Mouse (Mus musculus): ENCODE data around the gene Dync2h1.
A peak's percentile ranks its signal among the peaks of the same experiment; 100 is the strongest.
"Not testable (repeated sequence)": the region's sequence is repeated elsewhere in the genome, so short reads cannot be mapped to it uniquely, and the experiment has no call there.

The Dync2h1 gene

DNA sequence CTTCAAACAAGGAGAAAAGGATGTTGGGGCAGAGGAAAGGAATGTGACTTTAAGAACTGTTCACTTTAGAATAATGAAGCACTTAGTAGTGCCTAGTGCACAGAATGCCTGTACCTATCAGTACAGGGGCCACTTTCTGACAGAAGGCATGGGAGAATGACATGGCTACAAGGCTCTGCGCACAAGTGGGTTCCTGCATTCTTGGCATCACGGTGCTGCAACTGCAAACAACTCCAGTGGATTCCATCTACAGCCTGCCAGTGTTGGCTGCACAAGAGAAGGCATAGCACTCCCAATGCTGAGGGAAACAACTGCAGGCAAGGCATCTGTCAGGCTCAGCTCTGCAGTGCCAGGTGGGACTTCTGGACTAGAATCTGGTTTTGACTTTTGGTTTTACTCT lies 151.7 kb downstream of the Dync2h1 start:
- DNase-seq (ENCODE audit: low spot score in 2 of 2) = no peak

DNA sequence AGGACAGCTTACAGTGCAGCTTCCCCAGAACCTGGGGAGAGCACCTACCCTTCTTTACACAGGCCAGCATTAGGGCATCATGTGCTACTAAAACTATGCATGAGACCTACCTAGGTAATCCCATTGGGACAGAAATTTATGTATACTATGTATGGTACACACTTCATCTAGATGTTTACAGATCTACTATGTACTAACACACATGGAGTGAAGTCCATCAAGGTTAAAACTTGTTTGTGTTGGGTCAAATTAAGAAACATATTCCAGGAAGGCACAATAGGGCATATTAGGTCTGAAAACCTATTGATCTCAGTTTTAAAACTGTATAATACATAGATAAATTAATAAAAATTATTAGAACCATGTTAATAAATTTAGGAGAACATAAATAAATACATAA lies 168.6 kb downstream of the Dync2h1 start:
- DNase-seq (ENCODE audit: low spot score in 2 of 2) = no peak

DNA sequence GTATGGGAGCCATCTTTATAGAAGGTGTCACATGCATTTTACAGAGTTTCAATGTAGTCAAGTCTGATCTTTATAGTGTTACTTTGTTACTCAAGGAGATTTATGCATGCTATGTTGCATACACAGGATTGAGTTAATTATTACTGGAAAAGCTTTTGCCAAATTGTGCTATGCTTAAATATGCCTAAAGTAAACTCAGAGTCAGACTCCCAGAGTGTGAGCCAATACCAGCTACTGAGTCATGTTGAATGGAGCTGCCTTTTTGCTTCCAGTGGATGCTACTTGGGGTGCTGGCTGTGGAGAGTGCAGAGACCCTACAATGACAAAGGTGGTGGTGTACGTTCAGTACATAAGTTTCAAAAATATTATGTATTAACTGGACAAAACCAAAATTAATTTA lies 169.5 kb downstream of the Dync2h1 start:
- DNase-seq (ENCODE audit: low spot score in 2 of 2) = no peak

DNA sequence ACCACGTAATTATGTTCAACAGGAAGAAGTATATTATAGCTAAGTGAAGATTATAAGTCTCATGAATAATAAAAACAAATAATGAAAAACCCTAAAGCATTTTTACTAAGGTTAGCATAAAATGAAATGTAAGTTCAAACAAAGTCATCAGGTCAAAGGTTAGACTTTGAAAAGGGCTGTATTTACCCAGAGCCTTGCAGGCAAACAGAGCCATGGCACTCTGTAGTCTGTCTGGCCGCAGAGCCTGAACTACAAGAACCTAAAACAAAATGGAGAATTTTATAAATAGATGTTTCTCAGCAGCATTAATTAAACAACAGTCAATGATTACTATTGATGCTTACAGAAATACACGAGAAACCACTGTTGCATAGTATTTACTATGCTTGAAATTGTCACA lies 174.5 kb downstream of the Dync2h1 start:
- DNase-seq (ENCODE audit: low spot score in 2 of 2) = no peak

DNA sequence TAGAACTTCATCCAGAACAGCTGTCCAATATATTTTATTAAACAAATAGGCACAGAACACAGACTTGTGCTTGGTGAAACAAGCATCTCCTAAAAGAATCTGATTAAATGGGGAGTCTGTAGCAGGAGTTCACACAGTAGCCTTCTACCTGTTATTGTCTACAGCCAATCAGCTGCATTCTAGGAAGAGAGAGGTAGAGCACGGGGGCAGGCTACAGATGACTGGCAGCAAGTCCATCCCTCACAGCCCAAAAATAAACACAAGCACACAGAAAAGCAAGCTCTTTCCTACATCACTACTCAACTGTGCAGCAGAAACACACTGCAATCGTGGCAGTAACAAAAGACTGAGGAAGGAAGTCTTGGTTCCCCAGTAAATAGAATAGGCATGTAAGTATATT lies 189.4 kb downstream of the Dync2h1 start:
- DNase-seq (ENCODE audit: low spot score in 2 of 2) = no peak

DNA sequence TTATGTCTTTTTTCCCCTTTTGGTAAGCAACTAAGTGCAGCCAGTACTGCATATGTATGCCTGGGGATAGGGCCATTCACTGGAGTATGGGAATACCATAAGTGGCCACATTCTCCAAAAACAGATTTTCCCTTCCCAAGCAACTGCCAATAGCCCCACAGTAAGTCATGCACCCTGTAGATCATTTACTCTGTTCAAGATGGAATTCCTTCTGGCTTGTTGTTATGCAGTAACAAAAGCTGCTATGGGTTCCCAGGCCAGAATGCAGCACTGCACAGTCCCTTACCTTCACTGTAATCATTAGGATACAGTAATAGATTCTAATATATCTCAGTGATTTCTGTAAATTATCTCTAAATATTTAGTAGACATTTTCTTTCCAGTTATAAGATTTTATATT lies 190.0 kb downstream of the Dync2h1 start:
- DNase-seq (ENCODE audit: low spot score in 2 of 2) = no peak

DNA sequence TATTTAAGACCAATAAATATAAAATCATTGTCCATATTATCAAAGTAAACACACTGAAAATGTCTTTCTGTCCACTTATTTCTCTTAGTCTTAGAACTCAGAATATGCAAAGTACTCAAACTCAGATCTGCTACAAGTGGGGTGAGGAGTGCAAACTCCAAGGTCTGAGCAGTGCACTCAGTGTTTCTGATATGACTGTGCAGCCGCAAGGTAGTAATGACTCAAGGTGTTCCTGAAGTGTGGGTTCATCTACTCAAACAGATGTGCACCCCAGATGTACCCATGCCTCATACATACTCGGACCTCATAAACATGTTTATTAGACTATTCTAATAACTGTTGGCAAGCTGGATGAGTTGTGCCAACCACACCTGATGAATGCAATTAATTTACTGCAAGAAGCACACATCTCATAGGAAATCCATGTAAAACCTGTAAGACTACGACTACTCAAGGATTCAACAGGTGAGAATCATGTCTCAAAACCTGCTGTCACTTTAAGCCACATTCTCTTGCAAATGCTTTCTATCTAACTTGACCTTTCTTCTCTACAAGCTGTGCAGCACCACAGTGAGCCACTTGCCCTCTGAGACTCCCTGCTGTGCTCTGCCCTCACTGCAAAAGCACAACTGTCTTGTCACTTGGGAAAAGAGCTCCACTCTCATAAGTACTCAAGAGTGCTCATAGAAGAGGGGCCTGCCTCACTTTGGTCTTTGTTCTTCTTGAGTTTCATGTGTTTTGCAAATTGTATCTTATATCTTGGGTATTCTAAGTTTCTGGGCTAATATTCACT lies 195.2 kb downstream of the Dync2h1 start:
- no peak for DNase-seq (ENCODE audit: low spot score in 2 of 2)

DNA sequence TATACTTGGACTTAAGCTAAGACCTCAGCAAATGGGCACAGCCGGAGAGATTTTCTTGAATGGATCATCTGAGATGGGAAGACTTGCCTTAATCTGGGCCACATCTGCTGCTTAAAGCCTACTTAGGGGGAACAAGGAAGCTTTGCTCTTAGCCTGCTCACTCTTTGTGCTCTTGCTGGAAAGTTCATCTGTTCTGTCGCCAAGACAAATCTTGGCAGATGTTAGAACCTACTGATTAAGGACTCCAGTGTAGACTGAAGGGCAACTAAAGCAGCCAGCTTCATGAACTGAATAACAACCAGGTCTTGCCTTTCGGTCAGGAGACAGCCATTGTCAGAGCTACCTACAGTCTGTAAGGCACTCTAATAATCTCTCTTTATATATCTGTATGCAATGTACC lies 198.1 kb downstream of the Dync2h1 start:
- DNase-seq (ENCODE audit: low spot score in 2 of 2) = peak in 1 of 2 experiments; percentile 10

DNA sequence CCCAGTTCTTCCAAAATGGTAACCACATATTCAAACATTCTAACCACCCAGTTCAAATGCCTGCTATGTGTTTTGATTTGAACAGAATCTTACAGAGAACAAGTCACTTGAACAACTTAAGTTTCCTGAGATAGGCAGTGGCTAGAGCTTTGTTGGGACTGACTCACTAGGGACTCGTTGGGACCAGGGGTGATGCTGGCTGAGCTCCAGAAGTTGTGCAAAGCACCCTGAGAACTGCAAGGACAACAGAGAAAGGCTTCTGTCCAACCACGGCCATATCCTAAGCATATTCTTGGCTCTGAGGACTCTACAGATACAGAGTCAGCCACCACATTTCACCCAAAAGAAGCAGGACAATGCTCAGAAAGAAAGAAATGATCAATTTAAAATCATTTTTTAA lies 215.1 kb downstream of the Dync2h1 start:
- DNase-seq (ENCODE audit: low spot score in 2 of 2) = no peak

DNA sequence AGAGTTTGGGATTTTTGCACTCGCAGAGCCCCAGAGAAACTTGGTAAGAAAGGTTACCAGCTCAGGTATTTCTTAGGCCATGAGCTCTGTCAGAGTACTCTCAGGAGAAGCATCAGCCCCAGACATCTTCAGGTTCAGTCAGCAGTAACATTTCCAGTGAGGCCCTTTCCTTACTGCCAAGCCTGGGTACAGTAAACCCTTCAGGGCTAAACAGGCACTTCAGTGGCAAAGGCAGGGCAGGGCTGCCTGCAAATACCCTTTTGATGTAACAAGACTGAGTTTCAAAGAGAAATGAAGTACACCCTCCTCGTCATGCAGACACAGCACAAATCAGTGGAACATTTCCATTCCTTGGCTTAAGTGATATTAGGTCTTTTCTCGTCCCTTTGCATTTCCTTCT lies 219.2 kb downstream of the Dync2h1 start:
- DNase-seq (ENCODE audit: low spot score in 2 of 2) = no peak

DNA sequence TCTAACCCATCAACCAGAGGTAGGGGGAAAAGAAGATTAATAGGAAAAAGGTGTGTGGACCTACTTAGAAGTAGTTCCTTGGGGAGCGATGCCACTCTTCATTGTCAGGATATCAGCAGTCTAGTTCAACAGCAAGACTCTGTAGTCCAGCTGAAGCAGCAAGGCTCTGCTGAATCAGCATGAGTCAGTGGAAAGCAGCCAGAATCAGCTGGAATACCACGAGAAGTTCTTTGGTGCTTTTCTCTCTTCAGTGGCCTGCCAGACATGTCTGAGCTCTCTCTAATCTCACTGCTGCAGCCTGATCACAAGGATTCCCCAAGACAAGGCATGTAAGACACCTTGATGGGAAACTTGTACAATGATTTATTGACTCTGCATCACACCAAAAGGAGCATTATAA lies 225.9 kb downstream of the Dync2h1 start:
- DNase-seq (ENCODE audit: low spot score in 2 of 2) = no peak

DNA sequence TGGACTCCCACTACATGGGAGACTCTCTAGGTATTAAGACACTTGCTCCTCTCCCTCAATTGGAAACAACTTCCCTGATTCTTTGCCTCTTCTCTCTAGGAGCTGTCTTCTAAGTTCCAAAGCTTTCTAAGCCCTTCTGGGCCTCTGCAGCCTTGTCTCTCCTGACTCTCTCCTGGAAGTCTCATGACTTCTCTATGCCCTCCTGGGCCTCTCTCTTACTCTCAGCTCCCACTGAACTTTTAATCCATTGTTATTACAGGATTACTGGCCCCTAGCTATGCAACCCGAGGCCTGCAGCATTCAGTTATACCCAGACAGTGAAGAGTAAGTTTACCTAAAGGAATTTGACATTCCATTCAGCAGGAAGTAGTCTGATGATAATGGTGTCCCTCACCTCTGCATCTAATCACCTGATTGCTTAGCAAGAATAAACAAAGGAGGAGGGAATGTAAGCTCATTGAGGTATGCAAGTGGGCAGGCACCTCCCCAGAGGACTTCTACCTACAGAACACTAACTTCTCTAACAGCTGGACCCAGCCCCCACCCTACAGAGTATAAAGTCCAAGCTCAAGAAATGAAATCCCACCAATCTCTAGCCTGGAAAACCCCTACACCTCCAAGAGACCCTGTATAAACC lies 256.7 kb downstream of the Dync2h1 start:
- DNase-seq (ENCODE audit: low spot score in 2 of 2) = no peak

DNA sequence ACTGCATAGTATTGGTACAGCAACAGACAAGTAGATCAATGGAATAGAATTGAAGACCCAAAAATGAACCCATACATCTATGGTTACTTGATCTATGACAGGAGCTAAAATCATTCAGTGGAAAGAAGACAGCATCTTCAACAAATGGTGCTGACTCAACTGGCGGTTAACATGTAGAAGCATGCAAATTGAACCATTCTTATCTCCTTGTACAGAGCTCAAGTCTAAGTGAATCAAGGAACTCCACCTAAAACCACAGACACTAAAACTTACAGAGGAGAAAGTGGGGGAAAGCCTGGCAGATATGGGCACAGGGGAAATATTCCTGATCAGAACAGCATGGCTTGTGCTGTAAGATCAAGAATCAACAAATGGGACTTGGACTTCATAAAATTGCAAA lies 270.8 kb downstream of the Dync2h1 start:
- no peak for DNase-seq (ENCODE audit: low spot score in 2 of 2)

DNA sequence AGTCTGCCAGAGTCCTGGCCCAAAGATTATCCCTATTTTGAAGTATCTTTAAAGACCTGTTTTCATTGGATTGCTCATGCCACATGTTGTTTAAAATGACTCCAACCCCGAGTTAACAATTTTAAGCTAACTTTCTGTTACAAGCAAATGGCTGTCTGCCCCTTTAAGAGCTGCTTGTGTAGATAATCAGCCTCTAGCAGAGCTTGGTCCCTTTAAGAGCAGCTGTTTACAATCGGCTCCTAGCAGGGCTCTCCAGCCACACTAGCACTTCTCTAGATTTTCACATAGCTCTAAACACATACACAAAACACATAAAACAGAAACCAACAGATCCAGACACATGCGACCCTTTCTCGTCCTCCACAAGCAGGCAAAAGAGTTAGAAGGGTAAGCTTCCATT lies 273.7 kb downstream of the Dync2h1 start:
- DNase-seq (ENCODE audit: low spot score in 2 of 2) = not testable (repeated sequence)

DNA sequence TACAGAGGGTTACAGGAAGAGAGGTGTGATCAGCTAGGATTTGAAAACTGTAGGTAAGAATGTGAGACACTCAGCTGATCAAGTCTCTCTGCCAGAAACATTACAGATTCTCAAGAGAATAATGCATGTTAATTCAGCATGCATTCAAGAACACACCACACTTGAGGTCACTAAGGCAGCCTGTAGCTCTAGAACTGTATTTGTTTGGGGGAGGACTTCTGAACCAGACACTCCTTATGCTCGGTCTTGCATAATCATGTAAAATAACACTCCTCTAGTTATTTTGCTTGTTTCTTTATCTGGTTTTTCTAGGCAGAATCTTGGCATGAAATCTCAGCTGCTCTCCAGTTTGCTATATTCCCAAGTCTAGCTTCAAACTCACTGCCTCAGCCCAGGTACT lies 282.6 kb downstream of the Dync2h1 start:
- DNase-seq (ENCODE audit: low spot score in 2 of 2) = no peak

DNA sequence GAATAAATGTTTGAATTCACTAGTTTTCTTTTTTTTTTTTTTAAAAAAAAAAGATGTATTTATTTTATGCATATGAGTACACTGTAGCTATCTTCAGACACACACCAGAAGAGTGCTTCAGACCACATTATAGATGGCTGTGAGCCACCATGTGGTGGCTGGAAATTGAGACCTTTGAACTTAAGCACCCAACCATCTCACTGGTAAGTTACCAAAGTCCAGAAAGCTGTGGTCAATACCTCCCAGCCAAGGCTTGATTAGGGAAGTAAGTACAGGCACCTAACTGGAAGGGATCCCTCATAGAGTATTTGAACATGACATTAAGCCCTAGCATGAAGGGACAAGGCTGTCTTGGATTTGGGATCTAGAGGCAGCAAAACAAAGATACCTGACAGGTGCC lies 292.9 kb downstream of the Dync2h1 start:
- DNase-seq (ENCODE audit: low spot score in 2 of 2) = no peak

DNA sequence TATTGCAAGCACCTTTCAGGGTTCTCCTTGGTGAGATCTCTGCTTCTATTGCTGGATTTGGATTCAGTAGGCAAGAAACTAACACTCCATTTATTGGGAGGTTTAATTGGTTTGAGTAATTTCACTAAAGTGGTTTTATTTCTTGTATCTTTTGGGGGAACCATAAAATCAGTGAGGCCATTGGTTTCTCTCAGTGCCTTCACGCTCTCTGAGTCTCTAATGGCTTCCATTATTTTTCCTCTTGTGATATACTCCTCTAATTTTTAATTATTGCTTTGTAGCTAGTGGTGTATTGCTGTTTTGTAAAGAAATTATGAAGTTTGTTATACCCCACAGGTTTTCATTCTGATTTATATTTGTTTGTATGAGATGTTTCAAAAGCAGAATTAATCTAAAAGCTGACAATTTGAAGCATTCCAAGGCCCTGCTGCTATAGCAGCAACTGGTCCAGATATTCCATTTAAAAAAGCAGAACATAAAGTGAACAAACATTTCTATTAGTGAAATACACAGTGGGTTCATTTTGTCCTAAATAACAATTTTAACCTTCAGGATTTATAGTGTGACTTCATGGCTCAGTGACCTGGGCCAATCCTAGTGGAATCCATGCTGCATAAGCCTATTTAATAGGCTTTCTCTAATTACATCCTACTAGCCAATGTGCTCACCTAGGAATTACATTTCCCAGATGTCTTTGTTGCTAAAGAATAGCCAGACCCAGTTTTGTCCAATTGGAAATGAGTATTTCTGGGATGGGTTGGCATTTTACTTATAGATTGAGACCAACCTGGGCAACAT lies 302.9 kb downstream of the Dync2h1 start:
- no peak for DNase-seq (ENCODE audit: low spot score in 2 of 2)
